Mouse (Mus musculus): ENCODE data around the gene Cela3b. TPM values are rescaled to one million over a fixed set of nuclear protein-coding genes. Genes with fewer than 3 reads are reported as not detected.
A peak's percentile ranks its signal among the peaks of the same experiment; 100 is the strongest.

Gene Cela3b
- polyA plus RNA-seq, 1 experiment: 1.1 TPM

DNA sequence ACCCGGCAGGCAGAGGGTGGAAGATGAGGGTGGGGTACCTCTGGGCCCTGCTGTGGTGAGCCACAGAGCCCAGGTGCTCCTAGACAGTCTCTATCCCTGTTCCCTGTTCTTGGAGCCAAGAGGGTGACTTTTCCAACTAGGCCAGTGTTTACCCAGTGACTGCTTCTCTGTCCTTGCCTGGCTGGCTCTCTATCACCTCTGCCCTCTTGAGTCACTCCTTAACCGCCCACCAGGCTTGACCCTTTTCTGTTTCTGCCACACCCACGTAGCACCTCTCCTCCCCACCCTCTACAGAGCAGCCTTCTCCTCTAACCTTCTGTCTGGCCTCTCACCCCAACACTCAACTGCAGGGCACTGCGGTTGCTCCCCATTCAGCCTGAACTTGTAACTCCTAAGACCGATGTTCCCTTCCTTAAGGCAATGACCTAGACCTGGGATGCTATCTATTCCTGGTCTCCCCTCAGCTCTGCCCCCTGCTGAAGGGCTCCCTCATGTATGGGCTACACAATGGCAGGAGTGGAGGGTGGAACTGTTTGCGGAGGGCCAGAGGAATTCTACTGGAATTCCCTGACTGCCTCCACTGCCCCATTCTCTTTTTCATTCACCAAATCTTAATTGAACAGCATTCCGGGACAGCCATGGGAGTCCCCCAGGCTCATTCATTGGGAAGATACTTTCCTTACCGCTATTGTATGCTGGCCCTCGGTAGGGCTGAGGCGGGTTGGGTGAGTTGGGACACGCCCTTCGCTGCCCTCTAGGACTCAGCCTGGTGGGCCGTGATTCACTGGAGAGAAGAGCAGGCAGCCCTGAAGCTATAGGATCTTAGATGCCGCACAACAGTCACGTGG, 39.7 kb upstream of the Cela3b start:
- Histone ChIP-seq H3K4me1 (replicated peaks; ENCODE audit: control insufficient read depth, insufficient read depth, low read length) (peaks cover 10% of the 10 kb centered on the region), H3K27me3 (ENCODE audit: control insufficient read depth, insufficient read depth, low read length) (no peaks in the 10 kb centered on the region)
- 87% methylated on average over 15 of the region's 15 CpGs for WGBS

GRCm38 (mm10) chr4:137469081-137469844, 38.9 kb upstream of the Cela3b start:
- WGBS: 21% methylated on average over 20 of the region's 20 CpGs
- Histone ChIP-seq H3K27ac (ENCODE audit: control insufficient read depth, insufficient read depth, low read length) (no peak overlapping the region), H3K36me3 (ENCODE audit: control insufficient read depth, insufficient read depth, low read length) (no peaks in the 10 kb centered on the region), H3K27me3 (ENCODE audit: control insufficient read depth, insufficient read depth, low read length) (no peaks in the 10 kb centered on the region), H3K4me1 (replicated peaks; ENCODE audit: control insufficient read depth, insufficient read depth, low read length) (peaks cover 10% of the 10 kb centered on the region), H3K4me3 (ENCODE audit: control insufficient read depth, insufficient read depth, low read length) (peak overlapping the region; percentile 24)
- TF ChIP-seq POLR2A (IDR thresholded peaks at IDR 0.05; ENCODE audit: control insufficient read depth, extremely low read depth, insufficient read depth, low read length, poor library complexity) (no peak), CTCF (IDR thresholded peaks at IDR 0.05; ENCODE audit: borderline replicate concordance, control insufficient read depth, extremely low read depth, insufficient read depth, low read length, poor library complexity) (no peak)
- DNase-seq: no peak

More for the DNA sequence above, 39.7 kb upstream of the Cela3b start:
- TF ChIP-seq CTCF (IDR thresholded peaks at IDR 0.05; ENCODE audit: borderline replicate concordance, control insufficient read depth, extremely low read depth, insufficient read depth, low read length, poor library complexity) (no peak), POLR2A (IDR thresholded peaks at IDR 0.05; ENCODE audit: control insufficient read depth, extremely low read depth, insufficient read depth, low read length, poor library complexity) (no peak)
- DNase-seq: no peak
- Histone ChIP-seq H3K4me3 (ENCODE audit: control insufficient read depth, insufficient read depth, low read length) (no peak overlapping the region), H3K36me3 (ENCODE audit: control insufficient read depth, insufficient read depth, low read length) (no peaks in the 10 kb centered on the region), H3K27ac (ENCODE audit: control insufficient read depth, insufficient read depth, low read length) (no peak overlapping the region)

- TF ChIP-seq POLR2A (IDR thresholded peaks at IDR 0.05; ENCODE audit: control insufficient read depth, extremely low read depth, insufficient read depth, low read length, poor library complexity) (no peak), CTCF (IDR thresholded peaks at IDR 0.05; ENCODE audit: borderline replicate concordance, control insufficient read depth, extremely low read depth, insufficient read depth, low read length, poor library complexity) (no peak)
- no peak within 1 kb of the TSS for H3K27ac ChIP-seq (ENCODE audit: control insufficient read depth, insufficient read depth, low read length)
These were observed 38.1 kb upstream of the Cela3b start, which contains the start of gene Hspg2 for GRCm38 (mm10) chr4:137468260-137469080. Gene Hspg2 (plus strand): TSS chr4:137468769.

GRCm38 (mm10) chr4:137467525-137467924, 37.2 kb upstream of the Cela3b start:
- peaks cover 15% of the 10 kb centered on the region for H3K4me1 ChIP-seq (replicated peaks; ENCODE audit: control insufficient read depth, insufficient read depth, low read length)
- DNase-seq: no peak
- 94% methylated on average over 2 of the region's 2 CpGs for WGBS

More at GRCm38 (mm10) chr4:137468260-137469080, 38.1 kb upstream of the Cela3b start, which contains the start of gene Hspg2:
- H3K4me1 ChIP-seq (replicated peaks; ENCODE audit: control insufficient read depth, insufficient read depth, low read length): peaks cover 10% of the 10 kb centered on the region
- peak; percentile 89 for DNase-seq
- no peaks in the 10 kb centered on the region for H3K27me3 ChIP-seq (ENCODE audit: control insufficient read depth, insufficient read depth, low read length)
- no peaks in the 10 kb centered on the region for H3K36me3 ChIP-seq (ENCODE audit: control insufficient read depth, insufficient read depth, low read length)
- H3K4me3 ChIP-seq (ENCODE audit: control insufficient read depth, insufficient read depth, low read length): peak within 1 kb of the TSS; percentile 24
- 3% methylated on average over 72 of the region's 72 CpGs for WGBS

DNA sequence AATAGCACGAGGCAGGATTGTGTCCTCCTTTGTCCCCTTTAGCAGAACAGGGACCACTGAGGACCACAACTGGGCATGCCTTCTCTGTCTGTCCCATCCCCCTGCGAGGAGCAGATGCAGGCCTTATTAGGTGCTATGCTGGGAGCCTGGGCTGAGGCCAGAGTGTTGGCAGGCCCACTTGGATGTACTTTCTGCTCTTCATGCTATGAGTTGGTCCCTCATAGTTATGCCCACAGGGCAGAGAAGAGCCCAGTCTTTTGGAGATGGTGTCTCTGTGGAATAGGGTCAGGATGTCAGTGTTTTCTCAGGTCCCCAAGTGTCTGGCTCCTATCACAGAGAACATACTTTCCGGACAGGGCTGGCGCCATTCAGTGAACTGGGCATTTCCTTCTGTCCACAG, 36.7 kb upstream of the Cela3b start:
- no peak for DNase-seq
- H3K4me3 ChIP-seq (ENCODE audit: control insufficient read depth, insufficient read depth, low read length): no peak overlapping the region
- TF ChIP-seq CTCF (IDR thresholded peaks at IDR 0.05; ENCODE audit: borderline replicate concordance, control insufficient read depth, extremely low read depth, insufficient read depth, low read length, poor library complexity) (no peak), POLR2A (IDR thresholded peaks at IDR 0.05; ENCODE audit: control insufficient read depth, extremely low read depth, insufficient read depth, low read length, poor library complexity) (no peak)
- WGBS: 92% methylated on average over 4 of the region's 4 CpGs
- H3K27ac ChIP-seq (ENCODE audit: control insufficient read depth, insufficient read depth, low read length): no peak overlapping the region
- peaks cover 17% of the 10 kb centered on the region for H3K4me1 ChIP-seq (replicated peaks; ENCODE audit: control insufficient read depth, insufficient read depth, low read length)
- H3K27me3 ChIP-seq (ENCODE audit: control insufficient read depth, insufficient read depth, low read length): no peaks in the 10 kb centered on the region
- H3K36me3 ChIP-seq (ENCODE audit: control insufficient read depth, insufficient read depth, low read length): no peaks in the 10 kb centered on the region

More at GRCm38 (mm10) chr4:137467525-137467924, 37.2 kb upstream of the Cela3b start:
- H3K27ac ChIP-seq (ENCODE audit: control insufficient read depth, insufficient read depth, low read length): no peak overlapping the region
- TF ChIP-seq POLR2A (IDR thresholded peaks at IDR 0.05; ENCODE audit: control insufficient read depth, extremely low read depth, insufficient read depth, low read length, poor library complexity): no peak
- no peak for TF ChIP-seq CTCF (IDR thresholded peaks at IDR 0.05; ENCODE audit: borderline replicate concordance, control insufficient read depth, extremely low read depth, insufficient read depth, low read length, poor library complexity)
- H3K36me3 ChIP-seq (ENCODE audit: control insufficient read depth, insufficient read depth, low read length): no peaks in the 10 kb centered on the region
- H3K27me3 ChIP-seq (ENCODE audit: control insufficient read depth, insufficient read depth, low read length): no peaks in the 10 kb centered on the region
- no peak overlapping the region for H3K4me3 ChIP-seq (ENCODE audit: control insufficient read depth, insufficient read depth, low read length)

All from thymus, adult 2 months (tissue).